Mouse (Mus musculus) hematopoietic stem cell, adult 5-6 weeks (primary cell): ENCODE measurements around the gene Blnk. TPM values are rescaled to one million over a fixed set of nuclear protein-coding genes. Genes with fewer than 3 reads are reported as not detected.

Experiments
- ATAC-seq, 2 experiments: fragments of 125-278 bp in 1 of 2; replicated peaks in 1 of 2; 2 replicates each; pipeline ENCODE4 v1.8.0; 2016 to 2017; ENCODE audit warnings: inconsistent platforms in 2 of 2, mild to moderate bottlenecking in 2 of 2, moderate number of reproducible peaks in 2 of 2, low read depth in 1 of 2, moderate TSS enrichment in 1 of 2; ENCODE audit not compliant: low FRiP score in 2 of 2, poor library complexity in 2 of 2, severe bottlenecking in 2 of 2, insufficient read depth in 1 of 2, low TSS enrichment in 1 of 2
- total RNA-seq: library from RNA; stranded (forward); fragments of 172-1452, 232-1000 nt; gene quantifications from 2 replicates; pipeline ENCODE4 v1.2.3, GENCODE M21; 2017

The Blnk gene
- total RNA-seq, 1 experiment from 2014 or later, result 3.5 TPM

DNA sequence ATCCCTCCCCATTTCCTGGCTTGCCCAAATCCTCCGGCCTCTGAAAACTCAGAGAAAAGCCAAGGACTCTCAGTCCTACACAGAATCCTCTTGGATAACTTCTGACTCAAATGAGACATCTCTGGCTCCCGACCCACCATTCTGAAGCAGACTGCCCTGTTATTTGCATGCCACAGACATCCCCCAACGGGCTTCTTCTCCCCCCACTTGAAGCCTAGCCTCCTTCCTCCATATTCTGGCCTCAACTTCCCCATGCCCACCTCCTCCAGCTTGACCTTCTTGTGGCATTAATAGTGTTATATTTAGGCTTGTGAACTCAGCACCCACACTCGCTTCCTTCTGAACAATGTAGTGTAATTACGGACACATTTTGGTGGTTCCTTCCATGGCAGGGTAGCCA lies 13.7 kb downstream of the Blnk start:
- ATAC-seq, result no peak

DNA sequence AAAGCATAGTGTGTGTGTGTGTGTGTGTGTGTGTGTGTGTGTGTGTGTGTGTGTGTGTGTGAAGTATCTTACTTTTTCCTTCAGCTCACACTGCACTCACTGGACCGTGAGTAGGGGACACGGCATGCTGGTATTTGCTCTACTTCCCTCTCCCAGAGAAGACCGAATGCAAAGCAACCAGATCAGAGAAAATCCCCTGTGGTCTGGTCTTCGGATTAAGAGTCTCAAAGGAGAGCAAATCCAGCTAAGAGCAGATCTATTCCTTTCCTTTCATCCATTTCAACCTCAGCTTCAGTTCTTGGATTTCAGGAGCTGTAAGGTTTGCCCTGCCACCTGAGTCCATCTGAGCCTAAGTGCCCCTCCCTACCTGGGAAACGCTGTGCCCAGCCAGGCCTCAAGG lies 16.3 kb downstream of the Blnk start:
- no peak for ATAC-seq

DNA sequence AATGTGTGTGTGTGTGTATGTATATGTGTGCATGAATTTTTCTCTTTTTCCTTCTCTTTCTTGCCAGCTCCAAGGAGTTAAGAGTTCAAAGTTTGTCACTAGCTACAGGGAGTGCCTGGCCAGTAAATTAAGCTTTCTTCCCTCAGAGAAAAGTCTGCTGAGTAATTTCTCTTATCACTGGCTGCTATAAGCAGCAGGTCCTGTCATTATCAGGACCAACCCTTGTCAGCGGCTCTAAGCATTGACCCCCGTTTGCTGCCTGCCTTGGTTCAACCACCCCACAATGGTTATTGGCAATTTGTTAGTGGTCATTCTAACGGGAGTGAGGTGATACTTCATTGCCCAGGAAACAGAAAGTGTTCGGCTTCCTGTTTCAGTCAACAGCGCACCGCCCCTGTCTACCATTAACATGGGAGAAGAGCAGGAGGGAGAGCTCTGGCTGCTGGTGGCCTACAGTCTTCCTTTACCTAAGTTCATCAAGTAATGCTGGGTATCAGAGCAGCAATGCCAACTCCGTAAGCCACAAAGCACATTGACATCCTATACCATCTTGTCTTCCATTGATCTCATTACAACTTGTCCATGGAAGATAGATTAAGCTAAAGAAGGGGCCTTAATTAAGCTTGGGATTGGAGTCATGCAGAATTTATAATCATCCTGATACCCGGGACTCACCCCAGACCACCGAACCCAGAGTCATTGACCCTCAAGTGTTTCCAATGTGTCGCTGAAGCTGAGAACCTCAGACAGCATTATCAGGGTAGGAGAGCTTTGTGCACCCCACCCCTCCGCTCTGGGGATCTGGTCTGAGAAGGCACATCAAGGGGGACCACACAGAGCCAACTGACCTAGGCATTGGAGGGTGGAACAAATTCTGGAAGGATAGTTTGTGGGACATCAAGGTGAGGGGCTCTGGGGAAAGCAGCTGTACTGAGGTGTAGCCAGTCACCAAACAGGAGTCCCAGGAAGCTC lies 17.1 kb downstream of the Blnk start:
- no peak for ATAC-seq

DNA sequence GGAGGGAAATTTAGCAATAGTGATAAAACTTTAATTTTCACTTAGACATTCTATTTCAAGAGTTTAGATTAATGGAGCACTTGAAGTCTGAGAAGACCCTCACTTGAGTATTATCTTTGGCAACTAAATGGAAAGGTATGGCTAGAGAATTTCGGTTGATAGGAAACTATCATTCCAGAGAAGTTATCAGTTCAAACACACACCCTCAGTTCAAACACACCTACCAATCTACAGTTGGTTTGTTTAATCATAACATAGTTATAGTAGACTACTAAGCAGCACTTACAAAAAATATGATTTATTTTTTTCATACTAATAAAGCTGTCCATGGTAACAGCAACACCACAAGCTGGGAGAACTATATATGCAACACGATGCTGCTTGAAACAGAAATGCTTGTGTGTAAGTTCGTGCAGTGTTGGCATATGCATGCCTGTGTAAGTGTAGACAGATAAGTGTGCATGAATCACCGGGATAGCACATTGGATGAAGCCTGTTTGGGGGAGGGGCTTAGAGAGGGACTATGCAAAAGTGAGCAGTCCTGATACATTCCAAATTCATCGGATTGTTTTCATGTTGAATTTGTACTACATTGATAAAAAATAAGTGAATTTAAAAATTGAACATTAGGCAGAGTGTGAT lies 22.9 kb downstream of the Blnk start:
- no peak for ATAC-seq

DNA sequence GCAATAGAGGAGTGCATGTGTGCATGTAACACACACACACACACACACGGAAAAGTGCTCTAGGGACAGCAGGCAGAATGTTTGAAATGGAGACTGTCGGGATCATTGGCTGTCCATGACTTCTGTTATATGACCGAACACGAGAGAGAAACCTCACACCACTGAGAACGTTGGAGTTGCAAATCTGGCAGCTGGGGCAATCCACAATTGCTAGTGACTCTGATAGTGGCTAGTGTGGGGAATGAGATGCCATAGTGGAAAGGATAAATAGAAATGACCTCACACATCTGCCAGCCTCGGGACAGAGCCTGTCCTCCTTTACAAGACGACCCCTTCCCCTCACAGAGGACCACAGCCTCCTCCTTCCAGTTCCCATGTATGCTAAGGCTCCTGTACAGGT lies 23.6 kb downstream of the Blnk start:
- no peak for ATAC-seq

- no peak for ATAC-seq
Observed at GRCm38 (mm10) chr19:40970301-40970700, 24.0 kb downstream of the Blnk start.

GRCm38 (mm10) chr19:40964936-40965850 lies 29.1 kb downstream of the Blnk start:
- ATAC-seq, result no peak

DNA sequence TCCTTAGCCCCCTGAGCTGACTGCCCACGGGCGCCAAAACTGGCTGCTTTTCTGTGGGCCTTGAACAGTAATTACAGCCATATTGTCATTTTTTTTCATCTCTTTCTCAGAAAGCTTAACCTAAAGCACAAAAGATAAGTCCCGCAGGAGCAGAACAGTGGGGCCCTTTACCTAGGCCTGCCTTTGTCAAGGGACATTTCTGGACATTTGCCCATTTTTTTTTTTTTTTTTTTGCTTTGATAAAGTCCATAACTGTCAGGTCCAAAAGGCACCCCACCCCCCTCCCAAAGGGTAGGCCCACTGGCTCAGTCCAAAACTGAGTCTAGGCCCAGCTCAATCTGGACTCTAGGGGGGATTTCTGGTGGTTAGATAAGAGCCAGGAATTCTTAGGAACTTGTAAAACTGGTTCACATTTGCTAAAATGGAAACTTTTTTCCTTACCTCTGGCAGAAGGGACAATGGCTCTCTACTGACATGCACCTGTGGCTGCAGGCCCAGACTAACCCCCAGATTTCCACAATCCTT lies 29.9 kb downstream of the Blnk start:
- ATAC-seq, result no peak

- peak; percentile 85 to 87 for ATAC-seq
Observed at GRCm38 (mm10) chr19:40962988-40963387, 31.3 kb downstream of the Blnk start.

DNA sequence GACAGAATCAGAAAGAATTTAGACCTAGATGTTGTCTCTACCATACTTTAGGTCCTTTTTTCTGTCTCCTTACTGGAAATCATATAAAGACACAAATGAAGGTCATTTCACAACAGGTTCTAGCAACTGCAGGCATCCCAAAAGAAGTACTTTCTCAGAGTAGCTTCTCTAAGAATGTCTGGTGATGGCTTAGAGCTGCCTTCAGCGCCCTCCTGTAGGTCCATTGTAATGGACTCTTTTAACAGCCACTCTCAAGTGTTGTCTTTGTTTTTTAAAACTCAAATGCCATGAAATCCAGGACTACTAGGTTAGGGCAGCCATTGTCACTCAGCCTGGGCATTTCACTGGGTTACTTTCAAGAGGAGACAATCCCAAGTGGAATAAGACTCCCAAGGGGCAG lies 35.4 kb downstream of the Blnk start:
- ATAC-seq, result no peak

- no peak for ATAC-seq
Observed at GRCm38 (mm10) chr19:40946937-40947577, 47.3 kb downstream of the Blnk start.

GRCm38 (mm10) chr19:40943552-40943951 lies 50.8 kb downstream of the Blnk start:
- ATAC-seq, result no peak

DNA sequence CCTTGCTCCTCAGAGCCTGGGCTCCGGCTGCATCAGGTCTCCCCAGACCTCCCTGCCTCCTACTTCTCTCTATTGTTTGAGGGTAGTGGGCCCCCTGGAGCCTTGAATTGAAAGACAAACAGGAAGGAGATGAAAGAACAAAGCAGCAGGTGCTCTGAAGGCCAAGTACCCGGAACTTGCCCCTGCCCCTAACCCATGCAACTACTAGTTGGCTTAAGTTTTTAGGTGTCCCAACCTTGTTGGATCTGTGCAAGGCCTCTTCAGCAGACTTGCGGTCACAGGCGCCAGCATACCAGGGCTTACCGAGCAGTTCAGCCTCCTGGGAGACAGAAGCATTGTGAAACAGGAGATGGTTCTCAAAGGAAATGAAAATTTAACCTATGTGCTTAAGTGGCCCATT lies 58.3 kb downstream of the Blnk start:
- ATAC-seq, result peak; percentile 21 to 53; a peak in 2 of 4 replicates

DNA sequence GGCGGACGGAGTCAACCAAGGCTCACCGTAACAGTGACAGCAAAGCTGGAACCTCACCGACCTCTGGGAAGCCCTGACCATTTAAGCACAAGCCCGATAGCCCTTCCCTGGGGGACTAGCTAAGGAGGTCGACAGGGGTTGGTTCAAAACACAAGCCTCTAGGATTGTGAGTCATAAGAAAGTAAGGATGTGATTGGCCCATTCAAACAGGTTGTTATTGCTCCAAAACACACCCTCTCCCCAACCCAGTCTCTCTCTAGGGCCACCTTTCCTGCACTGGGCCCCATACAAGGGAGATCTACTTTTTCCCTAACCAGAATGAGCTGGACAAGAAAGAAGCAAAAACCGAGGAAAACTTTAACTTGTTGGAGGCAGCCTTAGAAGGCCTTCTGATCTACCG lies 59.0 kb downstream of the Blnk start:
- ATAC-seq, result no peak

DNA sequence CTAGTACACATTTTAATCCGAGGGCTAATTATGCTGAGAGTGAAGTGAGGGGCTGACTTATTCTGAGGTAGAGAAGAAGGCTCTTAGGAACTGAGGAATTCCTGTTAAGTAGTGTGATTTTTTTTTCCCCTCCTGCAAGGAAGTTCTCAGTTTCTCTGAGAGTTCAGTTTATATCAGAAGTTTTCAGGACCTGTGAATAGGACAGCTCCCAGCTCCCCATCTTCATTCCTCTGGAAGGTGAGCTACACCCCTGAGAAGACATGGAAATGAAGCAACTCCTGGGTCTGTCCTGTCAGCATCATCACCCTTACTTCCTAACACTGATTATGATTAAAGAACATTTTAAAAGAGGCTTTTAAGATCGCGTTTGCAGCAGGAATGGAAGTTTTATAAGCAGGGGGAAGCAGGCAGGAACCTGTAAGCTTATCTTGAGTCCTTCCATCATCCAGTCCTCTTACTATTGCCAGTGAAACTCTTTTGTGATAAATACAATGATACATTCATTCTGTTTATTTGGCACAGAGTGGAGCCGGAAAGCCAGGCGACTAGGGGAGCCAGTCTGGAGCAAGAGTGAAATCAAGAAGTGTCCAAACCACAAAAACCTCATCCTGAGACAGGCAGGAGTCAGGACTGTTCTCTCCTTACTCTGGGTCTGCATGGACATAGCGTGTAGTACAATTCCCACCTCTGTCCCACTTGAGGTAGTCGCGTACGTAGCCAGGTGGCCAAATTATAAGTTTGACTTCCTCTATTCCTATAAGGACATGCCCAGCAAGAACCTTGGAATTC lies 62.6 kb downstream of the Blnk start:
- ATAC-seq, result no peak

- no peak for ATAC-seq
Observed at GRCm38 (mm10) chr19:40895393-40895703, 99.0 kb downstream of the Blnk start.
